Mouse (Mus musculus) midbrain, embryonic 15.5 days (tissue): ENCODE results near the gene Sptb. TPM values are rescaled to one million over a fixed set of nuclear protein-coding genes. Genes with fewer than 3 reads are reported as not detected.

Source experiments
- ATAC-seq: fragments of 200-750 bp; cut with Nextera tagmentation; replicated peaks from 2 replicates; pipeline ENCODE4 v1.8.0; 2017; ENCODE audit warnings: moderate TSS enrichment
- H3K27ac ChIP-seq: fragments of 300-500 bp; sonication (generic); 2 replicates; pipeline ENCODE4 v1.5.1; 2015; ENCODE audit warnings: mild to moderate bottlenecking, inconsistent platforms
- H3K27me3 ChIP-seq: fragments of 300-500 bp; sonication (generic); replicated peaks from 2 replicates; pipeline ENCODE4 v1.6.1; 2015; ENCODE audit warnings: inconsistent platforms
- H3K36me3 ChIP-seq: fragments of 300-500 bp; sonication (generic); replicated peaks from 2 replicates; pipeline ENCODE4 v1.6.1; 2015; ENCODE audit warnings: inconsistent platforms
- H3K4me1 ChIP-seq: fragments of 300-500 bp; sonication (generic); 2 replicates; pipeline ENCODE4 v1.6.1; 2015; ENCODE audit warnings: inconsistent platforms
- H3K4me2 ChIP-seq: fragments of 300-500 bp; sonication (generic); 2 replicates; pipeline ENCODE4 v1.6.1; 2015; ENCODE audit warnings: inconsistent platforms, mild to moderate bottlenecking, moderate library complexity
- H3K4me3 ChIP-seq: fragments of 300-500 bp; sonication (generic); 2 replicates; pipeline ENCODE4 v1.5.1; 2015; ENCODE audit warnings: mild to moderate bottlenecking, inconsistent platforms
- H3K9ac ChIP-seq: fragments of 300-500 bp; sonication (generic); 2 replicates; pipeline ENCODE4 v1.6.1; 2015; ENCODE audit warnings: mild to moderate bottlenecking, inconsistent platforms
- H3K9me3 ChIP-seq: fragments of 300-500 bp; sonication (generic); 2 replicates; pipeline ENCODE4 v1.6.1; 2016; ENCODE audit warnings: inconsistent platforms
- WGBS: fragments of 180-500 bp; shearing (Covaris S2); methylation state at CpG from one replicate; pipeline ENCODE4 v1.1.7; 2015; ENCODE audit warnings: mixed read lengths; 5-methylcytosine and 5-hydroxymethylcytosine counted together
- polyA plus RNA-seq: library from polyadenylated mRNA; unstranded; fragments of >200 nt; fragmentation: Nextera tagmentation; extraction: Ambion mirVana; gene quantifications from 2 replicates; pipeline ENCODE4 v1.2.1, GENCODE M21; 2015

The Sptb gene
- polyA plus RNA-seq, 1 experiment from 2014 or later: 3.6 TPM

DNA sequence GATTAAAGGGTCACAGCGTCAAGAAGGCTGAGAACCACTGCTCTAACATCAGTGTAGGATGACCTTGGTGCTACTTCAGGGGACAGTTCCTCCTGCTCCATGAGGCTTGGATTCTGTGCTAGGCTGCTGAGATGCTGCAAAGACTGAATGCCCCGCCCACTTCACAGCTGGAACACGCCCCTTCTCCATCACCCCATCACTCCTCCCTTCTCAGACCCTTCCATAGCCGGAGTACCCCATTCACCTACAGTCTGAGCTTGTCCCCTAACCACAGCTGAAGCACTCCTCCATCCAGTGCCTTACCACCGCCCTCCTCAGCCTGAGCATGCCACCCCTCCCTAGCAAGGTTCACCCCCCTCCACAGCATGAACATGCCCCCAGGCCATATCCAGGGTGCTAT lies 90.5 kb downstream of the Sptb start:
- 59% methylated on average over 5 of the region's 5 CpGs for WGBS
- no peak for ATAC-seq
- no peak overlapping the region for H3K4me2 ChIP-seq
- no peaks in the 10 kb centered on the region for H3K9me3 ChIP-seq
- H3K27me3 ChIP-seq: no peaks in the 10 kb centered on the region
- no peak overlapping the region for H3K27ac ChIP-seq
- H3K4me3 ChIP-seq: no peak overlapping the region
- no peak overlapping the region for H3K9ac ChIP-seq
- no peaks in the 10 kb centered on the region for H3K4me1 ChIP-seq
- H3K36me3 ChIP-seq: no peaks in the 10 kb centered on the region

DNA sequence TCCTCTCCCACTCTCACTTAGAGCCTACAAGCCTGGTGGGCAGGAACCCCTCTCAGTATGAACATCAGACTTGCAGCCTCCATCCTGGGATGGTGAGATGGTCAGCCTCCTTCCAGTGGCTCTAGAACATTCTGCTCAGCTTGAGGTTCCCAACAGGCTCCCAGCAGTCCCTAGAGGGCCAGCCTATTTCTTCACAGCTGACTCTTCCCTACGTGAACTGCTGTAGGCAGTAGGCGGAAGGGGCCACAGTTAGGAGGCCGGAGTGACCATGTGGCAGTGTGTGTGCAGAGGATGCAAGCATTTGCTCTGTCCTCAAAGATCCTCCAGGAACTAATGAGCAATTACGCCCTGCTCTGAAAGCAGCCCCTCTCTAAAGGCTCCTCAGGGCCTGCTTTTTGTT lies 92.2 kb downstream of the Sptb start:
- Histone ChIP-seq H3K4me2 (no peak overlapping the region), H3K9me3 (no peaks in the 10 kb centered on the region), H3K4me1 (no peaks in the 10 kb centered on the region), H3K27ac (no peak overlapping the region), H3K36me3 (no peaks in the 10 kb centered on the region), H3K27me3 (no peaks in the 10 kb centered on the region), H3K9ac (no peak overlapping the region), H3K4me3 (no peak overlapping the region)
- no peak for ATAC-seq
- 64% methylated on average over 4 of the region's 4 CpGs for whole genome bisulfite sequencing

DNA sequence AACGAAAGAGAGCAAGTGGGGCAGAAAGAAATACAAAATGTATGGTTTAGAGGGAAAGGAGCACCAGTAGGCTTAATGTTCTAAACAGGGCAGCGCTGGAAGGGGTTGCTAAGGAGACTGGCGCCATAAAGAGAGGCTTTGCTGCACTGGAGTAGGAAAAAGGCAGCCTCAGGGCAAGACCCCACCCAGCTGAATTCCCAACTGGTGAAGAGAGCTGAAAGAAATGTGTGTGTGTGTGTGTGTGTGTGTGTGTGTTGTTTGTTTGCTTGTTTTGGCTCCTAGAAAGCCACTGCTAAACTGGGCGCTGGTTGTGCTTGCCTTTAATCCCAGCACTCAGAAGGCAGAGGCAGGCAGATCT lies 94.8 kb downstream of the Sptb start:
- H3K9me3 ChIP-seq: no peaks in the 10 kb centered on the region
- no peak for ATAC-seq
- H3K4me2 ChIP-seq: no peak overlapping the region
- H3K4me1 ChIP-seq: no peaks in the 10 kb centered on the region
- WGBS: 68% methylated on average over 4 of the region's 4 CpGs
- H3K36me3 ChIP-seq: no peaks in the 10 kb centered on the region
- no peak overlapping the region; the same call in 1 of the 2 replicates for H3K27ac ChIP-seq
- no peaks in the 10 kb centered on the region for H3K27me3 ChIP-seq
- no peak overlapping the region for H3K4me3 ChIP-seq
- no peak overlapping the region for H3K9ac ChIP-seq

DNA sequence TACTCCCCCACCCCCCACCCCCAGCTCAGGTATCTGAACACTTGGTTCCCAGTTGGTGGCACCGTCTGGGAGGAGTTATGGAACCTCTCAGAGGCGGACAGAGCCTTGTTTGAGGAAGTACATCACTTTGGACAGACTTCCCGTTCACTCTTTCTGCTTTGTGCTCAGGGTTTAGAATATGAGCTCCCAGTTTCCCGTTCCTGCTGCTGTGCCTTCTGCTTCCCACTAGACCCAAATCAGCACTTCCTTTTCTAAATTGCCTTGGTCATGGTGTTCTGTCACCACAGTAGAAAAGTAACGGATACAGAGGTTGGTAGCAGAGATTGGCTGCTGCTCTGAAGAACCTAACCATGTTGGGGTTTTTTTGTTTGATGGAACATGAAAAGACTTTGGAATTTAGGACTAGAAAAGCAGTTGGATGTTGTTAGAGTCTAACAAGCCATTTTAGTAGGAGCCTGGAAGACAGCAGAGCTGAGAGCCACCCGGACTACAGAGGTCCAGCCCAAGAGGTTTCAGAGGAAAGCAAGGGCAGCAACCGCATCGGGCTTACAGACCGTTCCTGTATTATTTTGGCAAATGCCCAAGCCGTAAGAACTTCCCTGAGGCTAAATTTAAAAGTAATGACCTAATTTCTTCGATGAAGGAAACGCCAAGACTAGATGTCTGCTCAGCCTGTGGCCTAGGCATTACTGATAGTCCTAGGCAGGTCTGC lies 95.3 kb downstream of the Sptb start:
- H3K36me3 ChIP-seq: no peaks in the 10 kb centered on the region

DNA sequence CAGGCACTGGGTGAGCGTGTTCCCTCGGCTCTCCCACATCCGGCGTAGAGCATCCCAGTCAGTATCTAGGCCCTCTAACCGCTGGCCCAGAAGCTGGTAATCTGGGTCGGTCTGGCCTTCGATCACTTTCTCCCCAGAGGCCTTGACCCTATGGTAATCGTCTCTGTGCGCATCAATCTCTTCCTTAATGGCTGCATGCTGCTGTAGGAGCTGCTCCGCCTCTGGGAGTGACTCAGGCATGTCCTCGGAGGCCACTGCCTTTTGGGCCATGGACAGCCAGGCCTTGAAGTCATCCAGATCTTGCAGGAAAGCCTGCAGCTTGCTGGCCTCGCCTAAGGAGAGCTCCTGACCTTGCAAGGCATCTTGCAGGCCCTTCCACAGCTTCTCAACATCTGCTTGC lies 97.7 kb downstream of the Sptb start:
- Histone ChIP-seq H3K9me3 (no peaks in the 10 kb centered on the region), H3K4me2 (no peak overlapping the region), H3K27ac (no peak overlapping the region), H3K4me1 (no peaks in the 10 kb centered on the region), H3K4me3 (no peak overlapping the region), H3K36me3 (no peaks in the 10 kb centered on the region), H3K27me3 (no peaks in the 10 kb centered on the region), H3K9ac (no peak overlapping the region)
- 88% methylated on average over 12 of the region's 12 CpGs for WGBS
- no peak for ATAC-seq

More for the DNA sequence above, 95.3 kb downstream of the Sptb start:
- Histone ChIP-seq H3K4me2 (no peak overlapping the region), H3K4me1 (no peaks in the 10 kb centered on the region), H3K4me3 (no peak overlapping the region), H3K9ac (no peak overlapping the region), H3K27ac (no peak overlapping the region; the same call in 1 of the 2 replicates), H3K9me3 (no peaks in the 10 kb centered on the region), H3K27me3 (no peaks in the 10 kb centered on the region)
- ATAC-seq: no peak
- 68% methylated on average over 12 of the region's 12 CpGs for WGBS

DNA sequence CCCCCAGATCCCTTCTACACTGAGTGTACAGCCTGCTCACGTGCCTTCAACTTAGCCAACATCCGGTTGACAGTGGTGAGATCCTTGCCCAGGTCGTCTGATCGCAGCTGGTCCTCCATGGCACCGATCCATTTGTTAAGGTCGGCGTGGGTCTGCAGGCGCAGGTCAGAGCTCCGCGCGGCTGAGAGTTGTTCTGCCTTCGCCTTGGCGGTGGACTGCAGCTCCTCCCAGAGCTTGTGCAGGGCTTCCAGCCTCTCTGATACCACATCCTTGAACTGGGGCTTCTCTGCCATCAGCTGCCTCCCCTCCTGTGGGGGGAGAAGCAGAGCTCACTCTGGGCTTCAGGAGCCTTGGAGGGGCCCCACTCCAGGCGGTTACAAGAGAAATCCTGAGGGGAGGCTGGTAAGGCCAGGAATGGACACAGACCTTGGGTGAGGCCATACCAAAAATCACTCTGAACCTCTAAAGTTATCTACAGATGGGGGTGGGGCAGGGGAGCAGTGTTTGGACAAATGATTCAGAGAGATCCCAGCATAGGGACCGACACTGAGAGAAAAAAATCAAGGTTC lies 101.3 kb downstream of the Sptb start:
- no peaks in the 10 kb centered on the region for H3K4me1 ChIP-seq
- no peak for ATAC-seq
- H3K9me3 ChIP-seq: no peaks in the 10 kb centered on the region
- no peak overlapping the region for H3K9ac ChIP-seq
- H3K4me2 ChIP-seq: no peak overlapping the region
- WGBS: 82% methylated on average over 15 of the region's 15 CpGs
- no peak overlapping the region for H3K27ac ChIP-seq
- H3K36me3 ChIP-seq: no peaks in the 10 kb centered on the region
- no peaks in the 10 kb centered on the region for H3K27me3 ChIP-seq
- no peak overlapping the region for H3K4me3 ChIP-seq

DNA sequence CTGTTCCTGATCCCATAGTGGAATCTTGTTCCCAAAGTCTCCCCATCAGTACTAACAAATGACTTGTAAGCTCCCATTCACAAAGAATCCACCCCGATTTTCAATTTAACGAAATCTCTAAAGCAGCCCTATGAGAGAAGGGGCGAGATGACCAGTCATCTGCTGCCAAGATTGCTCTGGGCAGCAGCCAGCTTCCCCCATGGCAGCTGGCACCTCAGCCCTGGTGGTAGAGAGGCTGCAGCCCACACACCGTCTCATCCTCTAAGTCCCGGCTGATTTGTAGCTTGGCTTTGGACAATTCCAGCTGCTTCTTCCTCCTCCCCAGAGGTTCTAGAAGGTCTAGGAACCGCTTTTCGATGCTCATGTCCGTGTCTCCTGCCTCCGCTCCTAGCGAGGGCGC lies 102.1 kb downstream of the Sptb start:
- no peak for ATAC-seq
- 75% methylated on average over 11 of the region's 11 CpGs for WGBS
- Histone ChIP-seq H3K27ac (no peak overlapping the region), H3K4me2 (no peak overlapping the region), H3K9me3 (no peaks in the 10 kb centered on the region), H3K36me3 (no peaks in the 10 kb centered on the region), H3K27me3 (no peaks in the 10 kb centered on the region), H3K9ac (no peak overlapping the region), H3K4me1 (no peaks in the 10 kb centered on the region), H3K4me3 (no peak overlapping the region)

DNA sequence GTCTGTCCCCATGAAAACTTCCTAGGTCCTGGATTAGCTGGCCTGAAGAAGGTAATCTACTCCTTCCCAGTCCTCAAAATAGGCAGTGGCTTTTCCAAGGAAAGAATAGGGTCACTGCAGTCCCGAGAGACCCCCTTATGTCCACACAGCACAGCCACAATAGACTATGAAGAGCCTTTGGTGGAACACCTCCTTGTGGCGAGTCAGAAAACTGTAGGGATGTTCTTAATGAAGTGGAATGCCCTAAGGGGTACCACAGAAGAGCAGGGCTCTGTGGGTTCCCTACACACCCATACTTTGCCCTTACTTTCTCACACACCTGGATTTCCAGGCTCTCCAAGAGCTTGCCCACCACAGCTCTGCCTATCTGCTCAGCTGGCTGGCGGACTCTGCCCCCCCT lies 104.5 kb downstream of the Sptb start:
- no peak overlapping the region for H3K9ac ChIP-seq
- WGBS: 54% methylated on average over 3 of the region's 3 CpGs
- H3K9me3 ChIP-seq: no peaks in the 10 kb centered on the region
- H3K27ac ChIP-seq: no peak overlapping the region
- H3K36me3 ChIP-seq: no peaks in the 10 kb centered on the region
- ATAC-seq: no peak
- H3K4me3 ChIP-seq: no peak overlapping the region
- H3K4me2 ChIP-seq: no peak overlapping the region
- no peaks in the 10 kb centered on the region for H3K4me1 ChIP-seq
- no peaks in the 10 kb centered on the region for H3K27me3 ChIP-seq

DNA sequence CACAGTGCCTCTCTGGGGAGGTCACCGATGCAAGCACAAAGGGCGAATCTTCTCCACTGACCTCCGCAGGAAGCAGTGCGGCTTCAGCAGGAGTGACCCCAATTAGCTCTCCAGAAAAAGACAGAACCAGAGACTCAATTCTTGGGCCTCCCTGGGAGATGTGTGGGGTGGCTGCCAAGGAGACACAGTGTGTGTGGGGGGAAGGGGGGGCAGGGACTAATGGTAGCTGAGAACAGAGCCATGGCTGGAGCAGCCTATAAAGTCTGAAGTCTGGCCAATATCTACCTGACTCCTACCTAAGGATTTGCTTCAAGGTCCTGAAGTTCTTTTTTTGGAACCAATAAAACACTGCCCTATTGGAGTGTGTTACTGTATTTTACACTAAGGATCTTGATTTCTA lies 105.8 kb downstream of the Sptb start:
- no peaks in the 10 kb centered on the region for H3K9me3 ChIP-seq
- no peak for ATAC-seq
- H3K27me3 ChIP-seq: no peaks in the 10 kb centered on the region
- H3K4me1 ChIP-seq: no peaks in the 10 kb centered on the region
- H3K36me3 ChIP-seq: no peaks in the 10 kb centered on the region
- H3K27ac ChIP-seq: no peak overlapping the region
- no peak overlapping the region for H3K4me2 ChIP-seq
- no peak overlapping the region for H3K4me3 ChIP-seq
- H3K9ac ChIP-seq: no peak overlapping the region
- 60% methylated on average over 4 of the region's 4 CpGs for WGBS

DNA sequence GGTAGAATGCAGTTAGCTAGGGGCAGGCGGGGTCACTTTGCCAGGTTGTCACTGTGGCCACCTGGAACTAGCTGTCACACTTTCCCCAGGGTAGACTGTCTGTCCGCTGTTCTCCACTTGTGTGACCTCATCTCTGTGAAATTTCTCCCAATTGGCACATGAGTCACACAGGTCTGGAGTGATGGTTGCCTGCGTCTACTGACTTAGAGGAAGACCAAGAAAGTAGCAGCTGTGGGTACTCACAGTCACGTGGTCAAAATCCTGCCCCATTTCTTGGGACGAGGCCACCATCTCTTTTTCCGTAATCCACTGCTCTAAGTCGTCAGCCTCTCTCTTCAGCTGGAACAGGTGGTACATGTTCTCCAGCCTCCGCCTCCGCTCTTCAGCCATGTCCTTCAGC lies 106.6 kb downstream of the Sptb start:
- H3K27ac ChIP-seq: no peak overlapping the region
- WGBS: 94% methylated on average over 9 of the region's 9 CpGs
- no peaks in the 10 kb centered on the region for H3K36me3 ChIP-seq
- no peak overlapping the region for H3K4me3 ChIP-seq
- no peaks in the 10 kb centered on the region for H3K27me3 ChIP-seq
- H3K4me2 ChIP-seq: no peak overlapping the region
- no peaks in the 10 kb centered on the region for H3K4me1 ChIP-seq
- no peak for ATAC-seq
- no peak overlapping the region for H3K9ac ChIP-seq
- no peaks in the 10 kb centered on the region for H3K9me3 ChIP-seq

DNA sequence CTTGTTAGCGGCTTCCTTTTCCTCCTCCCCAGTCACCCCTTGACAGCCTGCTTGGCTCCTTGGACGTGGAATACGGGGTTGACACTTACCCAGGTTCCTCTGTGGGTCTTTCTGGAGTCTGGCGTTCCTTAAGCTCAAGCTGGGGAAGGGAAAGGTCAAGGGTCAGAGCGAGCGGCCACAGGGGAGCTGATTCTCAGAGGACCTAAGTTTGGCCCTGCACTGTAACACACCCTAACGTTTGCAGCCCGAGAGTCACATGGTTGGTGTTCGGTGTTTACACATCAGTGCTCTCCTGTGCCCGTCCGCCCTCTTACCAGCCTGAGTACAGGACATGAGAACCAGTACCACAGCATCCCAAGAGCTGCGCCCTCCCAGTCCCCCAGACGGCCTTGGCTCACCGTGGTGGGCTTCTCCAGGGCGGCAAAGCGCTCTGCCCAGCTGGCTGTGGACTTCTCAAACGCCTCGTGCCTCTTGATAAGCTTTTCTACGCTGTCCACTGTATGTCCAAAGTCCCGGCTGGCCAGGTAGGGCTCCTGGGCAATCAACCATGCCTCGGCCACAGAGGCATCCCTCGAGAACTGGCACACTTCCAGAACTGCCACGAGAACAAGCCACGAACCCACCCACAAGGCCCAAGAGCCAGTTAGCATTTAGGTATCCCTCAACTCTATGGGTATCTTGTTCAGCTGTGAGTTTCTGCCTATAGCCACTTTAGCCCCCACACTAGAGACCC lies 112.0 kb downstream of the Sptb start:
- H3K27me3 ChIP-seq: no peaks in the 10 kb centered on the region
- peaks cover 6% of the 10 kb centered on the region; the same call in 1 of the 2 replicates for H3K4me1 ChIP-seq
- no peaks in the 10 kb centered on the region for H3K9me3 ChIP-seq
- WGBS: 76% methylated on average over 24 of the region's 24 CpGs
- no peak overlapping the region for H3K27ac ChIP-seq
- no peak overlapping the region for H3K4me2 ChIP-seq
- H3K4me3 ChIP-seq: no peak overlapping the region
- no peak for ATAC-seq
- no peak overlapping the region for H3K9ac ChIP-seq
- H3K36me3 ChIP-seq: no peaks in the 10 kb centered on the region

DNA sequence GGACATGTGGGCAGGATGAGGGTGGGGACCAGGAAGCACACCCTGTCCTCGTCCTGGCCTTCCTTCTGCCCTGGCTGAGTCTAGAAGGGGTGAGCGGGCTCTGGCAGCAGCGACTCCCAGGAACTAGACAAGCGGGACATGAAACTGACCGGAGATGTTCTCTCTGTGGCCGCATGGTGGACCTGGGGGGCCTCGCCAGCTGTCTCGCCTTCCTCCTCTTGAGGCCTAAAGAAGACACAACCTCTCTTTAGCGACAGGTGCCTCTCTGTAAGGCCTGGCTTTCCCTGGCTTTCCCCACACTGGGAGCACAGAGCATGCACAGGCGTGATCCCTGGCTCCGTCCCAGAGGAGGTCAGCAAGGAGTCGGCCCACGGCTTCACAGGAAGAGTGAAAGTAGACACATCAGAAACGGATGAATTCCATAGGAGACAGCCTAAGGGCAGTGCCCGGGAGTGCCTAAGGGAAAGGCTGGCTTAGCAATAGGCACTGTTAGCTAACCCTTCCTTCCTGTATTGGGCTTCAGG lies 112.7 kb downstream of the Sptb start:
- Histone ChIP-seq H3K4me2 (no peak overlapping the region), H3K36me3 (no peaks in the 10 kb centered on the region), H3K9ac (no peak overlapping the region), H3K27ac (no peak overlapping the region), H3K4me3 (no peak overlapping the region), H3K27me3 (no peaks in the 10 kb centered on the region), H3K4me1 (peaks cover 6% of the 10 kb centered on the region; the same call in 1 of the 2 replicates), H3K9me3 (no peaks in the 10 kb centered on the region)
- no peak for ATAC-seq
- WGBS: 79% methylated on average over 15 of the region's 15 CpGs
